Mouse (Mus musculus) myocyte (in vitro differentiated cells): ENCODE results near the gene Nfkbil1. TPM values are rescaled to one million over a fixed set of nuclear protein-coding genes. Genes with fewer than 3 reads are reported as not detected.
A peak's percentile ranks its signal among the peaks of the same experiment; 100 is the strongest.
"Not testable (repeated sequence)": the region's sequence is repeated elsewhere in the genome, so short reads cannot be mapped to it uniquely, and the experiment has no call there.

Experiments
- H3K27me3 ChIP-seq: one replicate; pipeline ENCODE4 v1.6.1; 2011; ENCODE audit not compliant: control insufficient read depth, insufficient read depth, insufficient read length
- H3K36me3 ChIP-seq: one replicate; pipeline ENCODE4 v1.6.1; 2011; ENCODE audit not compliant: control insufficient read depth, insufficient read depth
- H3K4me2 ChIP-seq: one replicate; pipeline ENCODE4 v1.6.1; 2011; ENCODE audit warnings: low read depth, control low read depth
- H3K4me3 ChIP-seq: one replicate; pipeline ENCODE4 v1.5.1; 2011; ENCODE audit warnings: mild to moderate bottlenecking, control low read depth, moderate library complexity
- H3K79me2 ChIP-seq: one replicate; pipeline ENCODE4 v1.6.1; 2011; ENCODE audit not compliant: control insufficient read depth, insufficient read depth
- H3ac ChIP-seq: one replicate; pipeline ENCODE4 v1.6.1; 2011; ENCODE audit not compliant: control insufficient read depth, insufficient read length
- CEBPB ChIP-seq: IDR thresholded peaks from 2 replicates; pipeline ENCODE4 v1.6.1; 2011; ENCODE audit warnings: mild to moderate bottlenecking, moderate library complexity; ENCODE audit not compliant: poor library complexity, insufficient read depth, severe bottlenecking
- E2F4 ChIP-seq: IDR thresholded peaks from one replicate; pipeline ENCODE4 v1.6.1; 2011; ENCODE audit warnings: mild to moderate bottlenecking, control low read depth, moderate library complexity; ENCODE audit not compliant: insufficient read depth
- MAX ChIP-seq: IDR thresholded peaks from one replicate; pipeline ENCODE4 v1.6.1; 2011; ENCODE audit warnings: low read depth, mild to moderate bottlenecking, control low read depth
- MYOD1 ChIP-seq, 3 experiments: IDR thresholded peaks; one replicate each; pipeline ENCODE4 v1.6.1; 2011; ENCODE audit warnings: control low read depth in 2 of 3, low read depth in 2 of 3, mild to moderate bottlenecking in 2 of 3, moderate library complexity in 1 of 3; ENCODE audit not compliant: insufficient read length in 2 of 3, control insufficient read depth in 1 of 3
- MYOG ChIP-seq, 3 experiments: IDR thresholded peaks; one replicate each; pipeline ENCODE4 v1.6.1; 2011; ENCODE audit warnings: control low read depth in 2 of 3, low read depth in 2 of 3, mild to moderate bottlenecking in 2 of 3; ENCODE audit not compliant: insufficient read length in 2 of 3, control insufficient read depth in 1 of 3, insufficient read depth in 1 of 3
- POLR2A ChIP-seq: IDR thresholded peaks from one replicate; pipeline ENCODE4 v1.6.1; 2011; ENCODE audit warnings: low read depth, mild to moderate bottlenecking, control low read depth, moderate library complexity; ENCODE audit not compliant: insufficient read length
- POLR2AphosphoS2 ChIP-seq: IDR thresholded peaks from one replicate; pipeline ENCODE4 v1.6.1; 2011; ENCODE audit warnings: low read depth, control low read depth; ENCODE audit not compliant: insufficient read length
- REST ChIP-seq: IDR thresholded peaks from one replicate; pipeline ENCODE4 v1.6.1; 2011; ENCODE audit warnings: mild to moderate bottlenecking, control low read depth, moderate library complexity; ENCODE audit not compliant: insufficient read depth, insufficient read length
- SRF ChIP-seq: IDR thresholded peaks from one replicate; pipeline ENCODE4 v1.6.1; 2011; ENCODE audit warnings: low read depth; ENCODE audit not compliant: control insufficient read depth, insufficient read length
- TCF12 ChIP-seq: IDR thresholded peaks from one replicate; pipeline ENCODE4 v1.6.1; 2011; ENCODE audit warnings: mild to moderate bottlenecking, control low read depth; ENCODE audit not compliant: poor library complexity, insufficient read depth, severe bottlenecking
- TCF3 ChIP-seq: IDR thresholded peaks from one replicate; pipeline ENCODE4 v1.6.1; 2011; ENCODE audit warnings: low read depth, control low read depth; ENCODE audit not compliant: insufficient read length
- USF1 ChIP-seq: IDR thresholded peaks from one replicate; pipeline ENCODE4 v1.6.1; 2011; ENCODE audit warnings: low read depth, mild to moderate bottlenecking, control low read depth, moderate library complexity
- polyA plus RNA-seq: library from polyadenylated mRNA; unstranded; fragments of >200 nt; fragmentation: generic; extraction: Trizol; gene quantifications from one replicate; pipeline ENCODE4 v1.2.1, GENCODE M21; 2012; ENCODE audit warnings: missing spikeins

The Nfkbil1 gene
- polyA plus RNA-seq, 1 experiment, result 27.1 TPM

- Histone ChIP-seq H3K27me3 (no peaks in the 10 kb centered on the region), H3K36me3 (peaks cover 3% of the 10 kb centered on the region), H3K79me2 (peaks cover 23% of the 10 kb centered on the region), H3K4me3 (no peak overlapping the region), H3ac (no peak overlapping the region), H3K4me2 (no peak overlapping the region)
- TF ChIP-seq REST (no peak), TCF12 (no peak), TCF3 (no peak), MYOG (IDR thresholded peaks at IDR 0.05; ENCODE audit: control insufficient read depth in 1 of 3, insufficient read depth in 1 of 3, insufficient read length in 2 of 3, low read depth in 2 of 3) (no peak), E2F4 (no peak), POLR2A (no peak), POLR2AphosphoS2 (no peak), CEBPB (no peak), USF1 (no peak), MAX (no peak)
Measured at GRCm38 (mm10) chr17:35237504-35237903, 1.9 kb upstream of the Nfkbil1 start.

DNA sequence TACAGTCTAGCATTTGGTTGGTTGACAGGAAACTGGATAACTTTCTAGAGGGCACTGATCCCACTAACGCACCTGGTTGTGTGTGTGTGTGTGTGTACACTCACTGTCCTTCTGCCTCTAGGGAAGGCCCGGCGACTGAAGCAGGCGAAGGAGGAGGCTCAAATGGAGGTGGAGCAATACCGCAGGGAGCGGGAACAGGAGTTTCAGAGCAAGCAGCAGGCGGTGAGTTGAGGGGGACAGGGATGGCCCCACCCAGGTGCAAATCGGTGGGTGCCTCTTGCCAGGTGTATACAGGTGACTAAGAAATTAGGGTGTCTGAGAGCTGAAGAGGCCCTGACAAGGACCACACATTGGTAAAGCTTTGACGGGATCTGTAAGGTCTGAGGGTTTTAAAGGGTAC, 1.4 kb upstream of the Nfkbil1 start:
- Histone ChIP-seq H3K4me2 (no peak overlapping the region), H3K27me3 (no peaks in the 10 kb centered on the region), H3ac (no peak overlapping the region), H3K36me3 (peaks cover 3% of the 10 kb centered on the region), H3K4me3 (no peak overlapping the region), H3K79me2 (peaks cover 18% of the 10 kb centered on the region)
- TF ChIP-seq TCF3, result no peak
- TF ChIP-seq SRF, result no peak

GRCm38 (mm10) chr17:35236390-35236746, 776 bp upstream of the Nfkbil1 start:
- Histone ChIP-seq H3K79me2 (peaks cover 16% of the 10 kb centered on the region), H3K27me3 (no peaks in the 10 kb centered on the region), H3K4me3 (peak overlapping the region; percentile 94), H3K4me2 (peak overlapping the region; percentile 92), H3ac (peak overlapping the region; percentile 80), H3K36me3 (peaks cover 3% of the 10 kb centered on the region)
- TF ChIP-seq CEBPB, result no peak
- no peak for TF ChIP-seq MAX
- peak; percentile 22 to 95 (median 88) for TF ChIP-seq MYOD1 (IDR thresholded peaks at IDR 0.05; ENCODE audit: control insufficient read depth in 1 of 3, insufficient read length in 2 of 3, low read depth in 2 of 3)
- TF ChIP-seq POLR2AphosphoS2, result peak; percentile 54
- no peak for TF ChIP-seq USF1
- TF ChIP-seq TCF3, result no peak
- no peak for TF ChIP-seq REST
- TF ChIP-seq POLR2A, result no peak
- peak; percentile 8 to 89 (median 78) for TF ChIP-seq MYOG (IDR thresholded peaks at IDR 0.05; ENCODE audit: control insufficient read depth in 1 of 3, insufficient read depth in 1 of 3, insufficient read length in 2 of 3, low read depth in 2 of 3)
- TF ChIP-seq SRF, result no peak
- no peak for TF ChIP-seq TCF12
- TF ChIP-seq E2F4, result no peak

- peak overlapping the region; percentile 94 for H3K4me3 ChIP-seq
- H3K79me2 ChIP-seq, result peaks cover 21% of the 10 kb centered on the region
- H3ac ChIP-seq, result peak overlapping the region; percentile 80
- TF ChIP-seq CEBPB (no peak), MYOD1 (IDR thresholded peaks at IDR 0.05; ENCODE audit: control insufficient read depth in 1 of 3, insufficient read length in 2 of 3, low read depth in 2 of 3) (peak in 1 of 3 experiments; percentile 31), MAX (no peak), TCF12 (no peak), REST (peak; percentile 44), SRF (no peak), POLR2A (peak; percentile 85), POLR2AphosphoS2 (peak; percentile 81), MYOG (IDR thresholded peaks at IDR 0.05; ENCODE audit: control insufficient read depth in 1 of 3, insufficient read depth in 1 of 3, insufficient read length in 2 of 3, low read depth in 2 of 3) (peak in 2 of 3 experiments; percentile 21 to 43), TCF3 (no peak), USF1 (no peak), E2F4 (no peak)
- peak overlapping the region; percentile 80 for H3K4me2 ChIP-seq
- H3K27me3 ChIP-seq, result no peaks in the 10 kb centered on the region
- H3K36me3 ChIP-seq, result peaks cover 5% of the 10 kb centered on the region
Measured at GRCm38 (mm10) chr17:35234903-35235302, 689 bp downstream of the Nfkbil1 start.

DNA sequence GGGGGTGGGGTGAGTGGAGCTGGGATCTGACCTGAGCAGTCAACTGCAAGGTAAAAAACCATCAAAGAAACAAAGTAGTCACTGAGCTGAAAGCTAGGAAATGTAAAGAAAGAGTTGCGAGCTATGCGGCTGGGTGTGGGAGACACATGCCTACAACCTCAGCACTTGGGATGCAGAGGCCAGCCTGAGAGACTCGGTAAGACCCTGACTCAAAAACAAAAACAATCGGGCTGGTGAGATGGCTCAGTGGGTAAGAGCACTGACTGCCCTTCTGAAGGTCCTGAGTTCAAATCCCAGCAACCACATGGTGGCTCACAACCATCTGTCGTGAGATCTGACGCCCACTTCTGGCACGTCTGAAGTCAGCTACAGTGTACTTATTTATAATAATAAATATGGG, 1.5 kb downstream of the Nfkbil1 start:
- H3K27me3 ChIP-seq, result not testable (repeated sequence)
- Histone ChIP-seq H3K36me3 (peaks cover 12% of the 10 kb centered on the region), H3K4me3 (peak overlapping the region; percentile 94), H3K4me2 (peak overlapping the region; percentile 80), H3ac (peak overlapping the region; percentile 80), H3K79me2 (peaks cover 21% of the 10 kb centered on the region)
